Mouse (Mus musculus) frontal cortex, adult 2 months (tissue): ENCODE data around the gene Slc25a22. TPM values are rescaled to one million over a fixed set of nuclear protein-coding genes. Genes with fewer than 3 reads are reported as not detected.

Source experiments
- DNase-seq, 2 experiments: peaks; one replicate each; pipeline ENCODE4 v3.0.0; 2022; ENCODE audit warnings: low spot score in 1 of 2; ENCODE audit errors: extremely low spot score in 1 of 2
- polyA plus RNA-seq: library from polyadenylated mRNA; depleted of rRNA; stranded (reverse); fragments of >200 nt; gene quantifications from 2 replicates; pipeline ENCODE4 v1.2.3, GENCODE M21; 2012; rRNA removed

The Slc25a22 gene
- polyA plus RNA-seq, 1 experiment: 251 TPM

DNA sequence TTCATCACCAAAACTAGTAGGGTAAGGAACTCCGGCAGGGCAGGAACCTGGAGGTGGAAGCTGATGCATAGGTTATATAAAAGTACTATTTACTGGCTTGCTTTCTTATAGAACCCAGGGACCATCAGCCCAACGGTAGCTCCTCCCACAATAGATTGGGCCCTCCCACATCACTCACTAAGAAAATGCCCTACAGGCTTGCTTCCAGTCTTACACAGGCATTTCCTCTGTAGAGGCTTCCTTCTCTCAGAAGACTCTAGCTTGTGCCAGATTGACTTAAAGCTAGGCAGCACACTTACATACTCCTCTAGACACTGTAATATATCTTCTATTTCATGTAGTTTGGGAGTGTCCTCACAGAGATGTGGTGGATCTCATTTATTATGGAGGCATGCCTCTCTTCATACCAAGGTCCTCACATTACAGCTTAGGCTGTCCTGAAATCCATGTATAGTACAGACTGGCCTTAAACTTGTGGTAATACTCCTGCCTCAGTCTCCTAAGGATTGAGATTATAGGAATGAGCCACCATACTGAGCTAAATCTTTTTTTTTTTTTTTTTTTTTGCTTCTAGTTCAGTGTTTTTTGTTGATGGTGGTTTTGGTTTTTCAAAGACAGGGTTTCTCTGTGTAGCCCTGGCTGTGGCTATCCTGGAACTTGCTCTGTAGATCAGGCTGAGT lies 49.7 kb downstream of the Slc25a22 start:
- no peak for DNase-seq

DNA sequence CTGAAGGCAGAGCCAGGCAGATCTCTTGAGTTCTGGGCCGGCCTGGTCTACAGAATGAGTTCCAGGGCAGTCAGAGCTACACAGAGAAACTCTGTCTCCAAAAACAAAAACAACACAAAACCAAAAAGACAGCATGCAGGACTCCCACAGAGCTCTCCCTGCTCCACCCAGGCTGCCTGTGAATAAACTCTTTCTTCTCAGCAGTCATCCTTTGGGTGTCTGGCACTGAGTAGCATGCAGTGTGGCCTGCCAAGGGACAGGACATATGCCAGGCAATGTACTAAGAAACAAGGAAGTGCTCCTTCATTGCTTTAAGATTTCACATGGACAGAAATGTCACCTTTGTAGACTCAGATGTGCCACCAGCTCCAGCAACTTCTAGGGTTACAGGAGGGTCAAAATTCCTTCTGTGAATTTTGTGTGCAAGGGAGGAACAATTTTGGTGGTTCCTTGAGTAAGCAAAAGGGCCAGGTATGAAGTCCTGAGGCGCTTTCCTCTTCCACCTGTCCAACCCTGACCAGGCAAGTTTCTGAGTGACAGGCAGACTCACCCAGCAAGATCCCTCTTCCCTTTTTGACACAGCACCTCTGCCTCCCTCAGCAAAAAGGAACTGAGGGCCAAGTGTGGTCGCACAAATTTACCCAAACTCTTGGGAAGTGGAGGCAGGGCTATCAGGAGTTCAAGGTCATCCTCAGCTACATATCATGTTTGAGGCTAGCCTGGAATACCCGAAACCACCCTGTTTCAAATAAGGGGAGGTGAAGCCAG lies 56.4 kb downstream of the Slc25a22 start:
- DNase-seq: peak in 1 of 2 experiments; percentile 10

Other genes starting within 250 kb of the Slc25a22 start
- gene Hras, start 243.9 kb downstream of the Slc25a22 start, polyA plus RNA-seq: 243 and 245 TPM in 2 replicates
- 4.8 and 5.5 TPM in 2 replicates for gene Lrrc56, start 243.7 kb downstream of the Slc25a22 start, polyA plus RNA-seq
- gene Lmntd2, start 223.8 kb downstream of the Slc25a22 start, polyA plus RNA-seq: 0.17 and 0.20 TPM in 2 replicates
- gene Rassf7, start 222.0 kb downstream of the Slc25a22 start, polyA plus RNA-seq: 1.8 and 2.3 TPM in 2 replicates
- gene Phrf1, start 209.1 kb downstream of the Slc25a22 start, polyA plus RNA-seq: 31.0 and 35.1 TPM in 2 replicates
- gene Irf7, start 171.4 kb downstream of the Slc25a22 start, polyA plus RNA-seq: 7.7 and 8.6 TPM in 2 replicates
- gene Cdhr5, start 161.1 kb downstream of the Slc25a22 start, polyA plus RNA-seq: not detected in 2 replicates
- gene Sct, start 158.8 kb downstream of the Slc25a22 start, polyA plus RNA-seq: 12.4 and 29.9 TPM in 2 replicates
- gene Drd4, start 145.9 kb downstream of the Slc25a22 start, polyA plus RNA-seq: 0.44 and 0.48 TPM in 2 replicates
- 43.0 and 43.8 TPM in 2 replicates for gene Deaf1, start 110.2 kb downstream of the Slc25a22 start, polyA plus RNA-seq
- 60.4 and 64.8 TPM in 2 replicates for gene Tmem80, start 110.2 kb downstream of the Slc25a22 start, polyA plus RNA-seq
- gene Eps8l2, start 99.0 kb downstream of the Slc25a22 start, polyA plus RNA-seq: 4.4 and 5.5 TPM in 2 replicates
- gene Taldo1, start 45.7 kb downstream of the Slc25a22 start, polyA plus RNA-seq: 151 and 152 TPM in 2 replicates
- 49.9 and 55.6 TPM in 2 replicates for gene Gatd1, start 23.8 kb downstream of the Slc25a22 start, polyA plus RNA-seq
- 204 and 235 TPM in 2 replicates for gene Cend1, start 8.4 kb downstream of the Slc25a22 start, polyA plus RNA-seq
- 3.3 and 3.5 TPM in 2 replicates for gene Pidd1, start 6.1 kb upstream of the Slc25a22 start, polyA plus RNA-seq
- 556 and 592 TPM in 2 replicates for gene Rplp2, start 9.5 kb upstream of the Slc25a22 start, polyA plus RNA-seq
- 27.5 and 29.8 TPM in 2 replicates for gene Pnpla2, start 17.3 kb upstream of the Slc25a22 start, polyA plus RNA-seq
- 5.1 and 8.7 TPM in 2 replicates for gene Cracr2b, start 23.2 kb upstream of the Slc25a22 start, polyA plus RNA-seq
- 61.0 and 61.7 TPM in 2 replicates for gene Cd151, start 29.5 kb upstream of the Slc25a22 start, polyA plus RNA-seq
- 41.5 and 47.6 TPM in 2 replicates for gene Polr2l, start 37.2 kb upstream of the Slc25a22 start, polyA plus RNA-seq
- gene Tspan4, start 37.3 kb upstream of the Slc25a22 start, polyA plus RNA-seq: 38.7 and 40.9 TPM in 2 replicates
- gene Chid1, start 102.0 kb upstream of the Slc25a22 start, polyA plus RNA-seq: 35.8 and 46.7 TPM in 2 replicates
- gene Ap2a2, start 124.3 kb upstream of the Slc25a22 start, polyA plus RNA-seq: 94.5 and 96.8 TPM in 2 replicates
- 0.08 TPM in 2 replicates for gene Muc6, start 217.4 kb upstream of the Slc25a22 start, polyA plus RNA-seq